Mouse (Mus musculus): ENCODE results near the gene Ythdf2.

- no peak for TF ChIP-seq CTCF (IDR thresholded peaks at IDR 0.05; ENCODE audit: low read depth, low read length)
- TF ChIP-seq GATA1 (IDR thresholded peaks at IDR 0.05; ENCODE audit: borderline replicate concordance, low read length): no peak
- TF ChIP-seq TAL1 (conservative IDR thresholded peaks at IDR 0.05; ENCODE audit: low read depth, low read length): no peak
- TF ChIP-seq POLR2AphosphoS5 (IDR thresholded peaks at IDR 0.05; ENCODE audit: insufficient replicate concordance, low read depth, low read length): no peak
Measured at GRCm38 (mm10) chr4:132181721-132182658, 30.1 kb downstream of the Ythdf2 start.
